Mouse (Mus musculus): Measurements from ENCODE around the gene Atp1b1. TPM values are rescaled to one million over a fixed set of nuclear protein-coding genes. Genes with fewer than 3 reads are reported as not detected.

The Atp1b1 gene
- polyA plus RNA-seq, 1 experiment: 1,094 TPM

GRCm38 (mm10) chr1:164413608-164414007 lies 44.5 kb downstream of the Atp1b1 start:
- WGBS: 92% methylated on average over 11 of the region's 11 CpGs
- 0 out of 2 replicates have a peak overlapping the region, but pooled peaks have one; percentile 22 for H3K27ac ChIP-seq (ENCODE audit: insufficient read depth, low read depth, low read length)
- no peak overlapping the region for H3K4me3 ChIP-seq (ENCODE audit: insufficient read depth, low read depth, low read length)
- no peak for DNase-seq
- TF ChIP-seq POLR2A (IDR thresholded peaks at IDR 0.05; ENCODE audit: low read depth, low read length) (no peak), CTCF (conservative IDR thresholded peaks at IDR 0.05; ENCODE audit: insufficient read depth, insufficient read length, low read depth, low read length) (no peak)
- H3K27me3 ChIP-seq (replicated peaks; ENCODE audit: control insufficient read depth, insufficient read depth, low read length): no peaks in the 10 kb centered on the region
- H3K36me3 ChIP-seq (ENCODE audit: control insufficient read depth, insufficient read depth, low read length): no peaks in the 10 kb centered on the region
- H3K4me1 ChIP-seq (ENCODE audit: control insufficient read depth, insufficient read depth, low read length): peaks cover 39% of the 10 kb centered on the region

DNA sequence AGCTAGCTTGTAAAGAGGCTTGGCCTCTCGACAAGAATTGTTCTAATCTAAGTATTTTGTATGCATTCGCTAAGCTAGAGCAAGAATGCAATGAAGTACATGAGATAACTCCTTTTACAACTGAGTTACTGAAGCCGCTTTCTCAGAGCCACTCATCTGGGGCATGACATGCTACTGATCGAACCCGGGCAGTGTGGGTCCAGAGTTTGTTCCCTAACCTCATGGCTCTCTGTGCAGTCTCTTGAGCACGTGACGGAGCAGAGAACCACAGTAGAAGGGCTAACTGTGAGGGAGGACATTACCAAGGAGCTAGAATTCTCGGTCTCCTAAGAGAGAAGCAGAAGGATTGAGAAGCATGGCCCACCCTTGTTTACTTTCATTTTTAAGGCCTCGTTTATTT lies 45.2 kb downstream of the Atp1b1 start:
- H3K27ac ChIP-seq (ENCODE audit: insufficient read depth, low read depth, low read length): peak overlapping the region; percentile 12; the same call in 1 of the 2 replicates

GRCm38 (mm10) chr1:164411306-164411705 lies 46.8 kb downstream of the Atp1b1 start:
- no peak overlapping the region for H3K4me3 ChIP-seq (ENCODE audit: insufficient read depth, low read depth, low read length)
- 37% methylated on average over 7 of the region's 7 CpGs for WGBS
- no peaks in the 10 kb centered on the region for H3K36me3 ChIP-seq (ENCODE audit: control insufficient read depth, insufficient read depth, low read length)
- peaks cover 35% of the 10 kb centered on the region for H3K4me1 ChIP-seq (ENCODE audit: control insufficient read depth, insufficient read depth, low read length)
- DNase-seq: peak; percentile 93
- H3K27ac ChIP-seq (ENCODE audit: insufficient read depth, low read depth, low read length): peak overlapping the region; percentile 100
- TF ChIP-seq POLR2A (IDR thresholded peaks at IDR 0.05; ENCODE audit: low read depth, low read length): no peak
- no peak for TF ChIP-seq CTCF (conservative IDR thresholded peaks at IDR 0.05; ENCODE audit: insufficient read depth, insufficient read length, low read depth, low read length)
- no peaks in the 10 kb centered on the region for H3K27me3 ChIP-seq (replicated peaks; ENCODE audit: control insufficient read depth, insufficient read depth, low read length)

More for the DNA sequence above, 45.2 kb downstream of the Atp1b1 start:
- H3K4me3 ChIP-seq (ENCODE audit: insufficient read depth, low read depth, low read length): no peak overlapping the region
- WGBS: 89% methylated on average over 9 of the region's 9 CpGs
- H3K27me3 ChIP-seq (replicated peaks; ENCODE audit: control insufficient read depth, insufficient read depth, low read length): no peaks in the 10 kb centered on the region
- no peak for TF ChIP-seq POLR2A (IDR thresholded peaks at IDR 0.05; ENCODE audit: low read depth, low read length)
- TF ChIP-seq CTCF (conservative IDR thresholded peaks at IDR 0.05; ENCODE audit: insufficient read depth, insufficient read length, low read depth, low read length): no peak
- peaks cover 39% of the 10 kb centered on the region for H3K4me1 ChIP-seq (ENCODE audit: control insufficient read depth, insufficient read depth, low read length)
- peak; percentile 65 for DNase-seq
- H3K36me3 ChIP-seq (ENCODE audit: control insufficient read depth, insufficient read depth, low read length): no peaks in the 10 kb centered on the region

- WGBS: 89% methylated on average over 2 of the region's 2 CpGs
- TF ChIP-seq POLR2A (IDR thresholded peaks at IDR 0.05; ENCODE audit: low read depth, low read length): no peak
- no peak for TF ChIP-seq CTCF (conservative IDR thresholded peaks at IDR 0.05; ENCODE audit: insufficient read depth, insufficient read length, low read depth, low read length)
- Histone ChIP-seq H3K4me1 (ENCODE audit: control insufficient read depth, insufficient read depth, low read length) (peaks cover 27% of the 10 kb centered on the region), H3K27ac (ENCODE audit: insufficient read depth, low read depth, low read length) (no peak overlapping the region), H3K27me3 (replicated peaks; ENCODE audit: control insufficient read depth, insufficient read depth, low read length) (no peaks in the 10 kb centered on the region), H3K4me3 (ENCODE audit: insufficient read depth, low read depth, low read length) (no peak overlapping the region), H3K36me3 (ENCODE audit: control insufficient read depth, insufficient read depth, low read length) (no peaks in the 10 kb centered on the region)
- no peak for DNase-seq
Measured at GRCm38 (mm10) chr1:164408655-164409054, 49.5 kb downstream of the Atp1b1 start.

GRCm38 (mm10) chr1:164406506-164406905 lies 51.6 kb downstream of the Atp1b1 start:
- TF ChIP-seq CTCF (conservative IDR thresholded peaks at IDR 0.05; ENCODE audit: insufficient read depth, insufficient read length, low read depth, low read length) (no peak), POLR2A (IDR thresholded peaks at IDR 0.05; ENCODE audit: low read depth, low read length) (no peak)

DNA sequence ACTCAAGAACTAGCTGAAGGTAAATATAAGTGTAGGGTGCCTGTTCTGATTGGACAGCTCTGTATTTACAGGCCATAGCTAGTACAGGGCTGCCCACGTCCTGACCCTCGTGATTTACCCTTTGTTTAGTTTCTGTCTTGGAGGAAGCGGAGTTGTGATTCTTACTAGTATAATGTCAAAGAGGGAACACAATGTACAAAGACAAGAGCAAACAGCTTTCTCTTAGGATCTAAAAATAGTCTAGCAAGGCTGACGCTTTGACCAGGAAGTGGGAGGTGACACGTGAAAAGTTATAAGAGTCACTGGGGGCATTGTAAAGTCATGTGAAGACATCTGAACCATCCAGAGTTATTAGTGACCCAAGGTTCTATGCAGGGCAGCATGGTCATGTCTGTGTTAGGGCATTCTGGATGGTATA lies 52.8 kb downstream of the Atp1b1 start:
- H3K27me3 ChIP-seq (replicated peaks; ENCODE audit: control insufficient read depth, insufficient read depth, low read length): no peaks in the 10 kb centered on the region
- H3K36me3 ChIP-seq (ENCODE audit: control insufficient read depth, insufficient read depth, low read length): no peaks in the 10 kb centered on the region; the same call in 1 of the 2 replicates
- H3K27ac ChIP-seq (ENCODE audit: insufficient read depth, low read depth, low read length): peak overlapping the region; percentile 76; the same call in 1 of the 2 replicates
- peak; percentile 27 for DNase-seq
- TF ChIP-seq CTCF (conservative IDR thresholded peaks at IDR 0.05; ENCODE audit: insufficient read depth, insufficient read length, low read depth, low read length): no peak
- TF ChIP-seq POLR2A (IDR thresholded peaks at IDR 0.05; ENCODE audit: low read depth, low read length): no peak
- peaks cover 16% of the 10 kb centered on the region for H3K4me1 ChIP-seq (ENCODE audit: control insufficient read depth, insufficient read depth, low read length)
- H3K4me3 ChIP-seq (ENCODE audit: insufficient read depth, low read depth, low read length): no peak overlapping the region
- WGBS: 18% methylated on average over 5 of the region's 5 CpGs

More at GRCm38 (mm10) chr1:164406506-164406905, 51.6 kb downstream of the Atp1b1 start:
- DNase-seq: peak; percentile 62
- H3K4me3 ChIP-seq (ENCODE audit: insufficient read depth, low read depth, low read length): no peak overlapping the region
- H3K27ac ChIP-seq (ENCODE audit: insufficient read depth, low read depth, low read length): peak overlapping the region; percentile 51; the same call in 1 of the 2 replicates
- H3K36me3 ChIP-seq (ENCODE audit: control insufficient read depth, insufficient read depth, low read length): no peaks in the 10 kb centered on the region; the same call in 1 of the 2 replicates
- WGBS: 51% methylated on average over 5 of the region's 5 CpGs
- peaks cover 24% of the 10 kb centered on the region for H3K4me1 ChIP-seq (ENCODE audit: control insufficient read depth, insufficient read depth, low read length)
- H3K27me3 ChIP-seq (replicated peaks; ENCODE audit: control insufficient read depth, insufficient read depth, low read length): no peaks in the 10 kb centered on the region

DNA sequence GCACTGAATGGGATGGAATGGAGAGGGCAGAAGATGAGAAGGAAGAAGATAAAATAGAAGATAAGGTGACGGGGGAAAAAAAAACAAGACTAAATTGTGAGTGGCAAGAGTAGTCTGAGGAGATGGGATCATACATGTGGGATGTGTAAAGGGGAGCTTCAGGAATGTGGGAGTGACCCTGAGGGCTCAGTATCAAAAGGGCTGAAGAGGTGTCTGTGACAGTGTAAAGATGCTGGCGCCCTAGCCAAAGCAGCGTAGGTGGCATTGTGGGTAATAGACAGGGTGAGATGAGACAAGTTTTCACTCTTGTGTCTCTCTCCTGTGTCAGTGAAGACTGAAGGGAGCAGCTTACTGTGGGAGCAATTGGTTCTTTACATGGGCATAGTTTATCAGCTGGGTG lies 58.6 kb downstream of the Atp1b1 start:
- Histone ChIP-seq H3K27me3 (replicated peaks; ENCODE audit: control insufficient read depth, insufficient read depth, low read length) (no peaks in the 10 kb centered on the region), H3K4me3 (ENCODE audit: insufficient read depth, low read depth, low read length) (no peak overlapping the region), H3K4me1 (ENCODE audit: control insufficient read depth, insufficient read depth, low read length) (no peaks in the 10 kb centered on the region), H3K27ac (ENCODE audit: insufficient read depth, low read depth, low read length) (no peak overlapping the region), H3K36me3 (ENCODE audit: control insufficient read depth, insufficient read depth, low read length) (peaks cover 1% of the 10 kb centered on the region; the same call in 1 of the 2 replicates)
- no peak for DNase-seq
- TF ChIP-seq CTCF (conservative IDR thresholded peaks at IDR 0.05; ENCODE audit: insufficient read depth, insufficient read length, low read depth, low read length) (no peak), POLR2A (IDR thresholded peaks at IDR 0.05; ENCODE audit: low read depth, low read length) (no peak)
- 97% methylated on average over 3 of the region's 3 CpGs for WGBS

All from kidney, adult 2 months (tissue).